13 mouse cellular contexts compared by ENCODE assay signal in the genomic region with DNA sequence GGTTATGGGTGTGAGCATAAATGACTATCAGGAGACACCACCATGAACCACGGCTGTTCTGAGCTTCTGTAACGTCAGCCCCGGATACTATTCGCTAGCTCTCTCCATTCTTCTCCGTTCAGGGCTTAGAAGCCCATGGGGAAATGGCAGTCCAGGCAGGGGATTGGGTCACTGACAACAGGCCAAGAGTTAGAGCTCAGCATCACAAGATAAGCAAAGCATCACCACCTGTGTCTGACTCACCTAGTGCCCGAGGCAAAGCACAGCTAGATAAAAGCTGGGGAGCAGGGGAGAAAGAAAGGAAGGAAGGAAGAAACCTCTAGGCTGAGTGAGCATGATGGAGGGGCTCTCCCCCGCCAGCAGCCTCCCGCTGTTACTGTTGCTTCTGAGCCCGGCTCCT. TPM values are rescaled to one million over a fixed set of nuclear protein-coding genes. Genes with fewer than 3 reads are reported as not detected.
"Had no signal": no experiment of that assay in that cellular context is flagged by ENCODE, and none has a peak within 500 bp of the region (broad histone marks: within the 10 kb centered on the region; RNA-seq: fewer than 3 reads in every experiment).

Gene Ccl27b, plus strand, starts transcription at position 301 of the 400 bp plus-strand sequence.

RNA-seq across cellular contexts. Expression of gene Ccl27b, which starts in this region (rescaled TPM):
- total RNA-seq: neutrophil, adult 5-6 weeks had no signal
- polyA plus RNA-seq: neural tube, embryonic 13.5 days; neural tube, embryonic 14.5 days; neural tube, embryonic 15.5 days; small intestine, adult 2 months; spleen, adult 2 months; stomach, embryonic 14.5 days; stomach, embryonic 15.5 days; stomach, embryonic 16.5 days; stomach, postnatal 0 days; thymus, adult 2 months; thymus, postnatal 0 days; urinary bladder, adult 2 months had no signal
